Mouse (Mus musculus): Measurements from ENCODE around the gene Ren1. TPM values are rescaled to one million over a fixed set of nuclear protein-coding genes. Genes with fewer than 3 reads are reported as not detected.

Gene Ren1
- polyA plus RNA-seq, 1 experiment from 2014 or later, result 6.1 TPM

DNA sequence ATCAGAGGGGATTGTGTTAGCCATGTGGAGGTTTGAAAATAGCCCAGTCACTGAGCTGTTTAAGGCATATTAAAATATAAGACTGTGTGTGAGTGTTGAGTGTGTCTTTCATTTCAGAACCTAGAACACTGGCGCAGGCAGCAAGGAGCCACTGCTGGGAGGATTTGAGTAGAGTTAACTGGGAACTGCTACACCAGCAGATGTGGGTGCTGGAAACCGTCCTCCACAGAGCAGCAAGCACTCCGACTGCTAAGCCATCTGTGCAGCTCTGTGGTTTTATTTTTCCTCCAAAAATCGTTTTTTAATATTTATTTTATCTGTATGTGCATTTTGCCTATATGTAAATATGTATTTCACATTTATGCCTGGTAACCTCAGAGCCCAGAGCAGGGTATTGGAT, 44.4 kb downstream of the Ren1 start:
- Histone ChIP-seq H3K27me3 (ENCODE audit: control insufficient read depth, insufficient read depth, low read length) (no peaks in the 10 kb centered on the region), H3K27ac (replicated peaks) (no peak overlapping the region), H3K36me3 (ENCODE audit: control insufficient read depth, insufficient read depth, low read length) (peaks cover 3% of the 10 kb centered on the region; the same call in 1 of the 2 replicates), H3K9me3 (ENCODE audit: control insufficient read depth, low read length) (no peaks in the 10 kb centered on the region), H3K4me2 (replicated peaks; ENCODE audit: low read depth) (no peak overlapping the region), H3K4me3 (ENCODE audit: low read depth, low read length) (no peak overlapping the region), H3K4me1 (replicated peaks; ENCODE audit: control insufficient read depth, insufficient read depth) (no peaks in the 10 kb centered on the region), H3K9ac (ENCODE audit: low read length) (no peak overlapping the region)
- WGBS, result 71% methylated on average over 4 of the region's 4 CpGs
- TF ChIP-seq CTCF (IDR thresholded peaks at IDR 0.05; ENCODE audit: low read depth) (no peak), EP300 (optimal IDR thresholded peaks at IDR 0.05) (no peak)
- no peak for ATAC-seq (ENCODE audit: low FRiP score, low TSS enrichment)
- no peak for DNase-seq (ENCODE audit: low spot score)

DNA sequence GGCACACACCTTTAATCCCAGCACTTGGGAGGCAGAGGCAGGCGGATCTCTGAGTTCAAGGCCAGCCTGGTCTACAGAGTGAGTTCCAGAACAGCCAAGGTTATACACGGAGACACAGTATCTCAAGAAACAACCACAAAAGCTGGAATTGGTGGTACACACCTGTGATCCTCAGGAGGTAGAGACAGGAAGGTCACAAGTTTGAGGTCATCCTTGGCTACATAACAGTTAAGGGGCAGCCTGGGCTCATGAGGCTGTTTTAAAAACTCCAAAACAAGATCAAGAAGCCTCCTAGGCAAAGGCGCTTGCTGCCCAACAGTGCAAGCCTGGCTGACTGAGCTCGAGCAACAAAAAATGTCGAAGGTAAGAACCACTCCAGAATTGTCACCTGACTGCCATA, 46.4 kb downstream of the Ren1 start:
- Histone ChIP-seq H3K9ac (ENCODE audit: low read length) (no peak overlapping the region), H3K4me3 (ENCODE audit: low read depth, low read length) (no peak overlapping the region), H3K9me3 (ENCODE audit: control insufficient read depth, low read length) (no peaks in the 10 kb centered on the region), H3K27ac (replicated peaks) (no peak overlapping the region), H3K36me3 (ENCODE audit: control insufficient read depth, insufficient read depth, low read length) (no peaks in the 10 kb centered on the region), H3K27me3 (ENCODE audit: control insufficient read depth, insufficient read depth, low read length) (no peaks in the 10 kb centered on the region), H3K4me1 (replicated peaks; ENCODE audit: control insufficient read depth, insufficient read depth) (no peaks in the 10 kb centered on the region), H3K4me2 (replicated peaks; ENCODE audit: low read depth) (no peak overlapping the region)
- no peak for ATAC-seq (ENCODE audit: low FRiP score, low TSS enrichment)
- TF ChIP-seq EP300 (optimal IDR thresholded peaks at IDR 0.05) (no peak), CTCF (IDR thresholded peaks at IDR 0.05; ENCODE audit: low read depth) (no peak)
- WGBS, result 93% methylated on average over 5 of the region's 5 CpGs
- DNase-seq (ENCODE audit: low spot score), result no peak

DNA sequence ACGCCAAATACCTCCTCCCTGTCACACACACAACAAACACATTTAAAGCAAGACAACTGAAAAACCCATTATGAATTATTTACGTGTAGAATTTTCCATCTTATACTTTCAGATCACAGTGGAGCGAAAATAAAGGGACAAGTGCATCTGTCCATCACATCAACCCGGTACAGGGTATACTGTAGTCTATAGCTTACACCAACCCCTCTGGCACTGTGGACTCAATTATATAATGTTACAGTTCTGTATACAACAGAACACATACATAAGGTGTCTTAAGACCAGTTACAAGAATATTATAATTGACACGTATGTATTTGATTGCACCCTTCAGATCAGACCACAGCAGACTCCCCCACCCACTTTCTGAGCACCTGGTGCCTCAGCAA, 46.8 kb downstream of the Ren1 start:
- Histone ChIP-seq H3K27me3 (ENCODE audit: control insufficient read depth, insufficient read depth, low read length) (no peaks in the 10 kb centered on the region), H3K27ac (replicated peaks) (0 out of 2 replicates have a peak overlapping the region, but pooled peaks have one; percentile 45), H3K9me3 (ENCODE audit: control insufficient read depth, low read length) (no peaks in the 10 kb centered on the region), H3K9ac (ENCODE audit: low read length) (no peak overlapping the region), H3K36me3 (ENCODE audit: control insufficient read depth, insufficient read depth, low read length) (no peaks in the 10 kb centered on the region), H3K4me1 (replicated peaks; ENCODE audit: control insufficient read depth, insufficient read depth) (no peaks in the 10 kb centered on the region), H3K4me2 (replicated peaks; ENCODE audit: low read depth) (no peak overlapping the region), H3K4me3 (ENCODE audit: low read depth, low read length) (no peak overlapping the region)
- ATAC-seq (ENCODE audit: low FRiP score, low TSS enrichment) (no peak), DNase-seq (ENCODE audit: low spot score) (no peak)
- TF ChIP-seq CTCF (IDR thresholded peaks at IDR 0.05; ENCODE audit: low read depth) (no peak), EP300 (optimal IDR thresholded peaks at IDR 0.05) (no peak)
- 78% methylated on average over 5 of the region's 5 CpGs for WGBS

GRCm38 (mm10) chr1:133397483-133398237, 47.4 kb downstream of the Ren1 start:
- Histone ChIP-seq H3K4me1 (replicated peaks; ENCODE audit: control insufficient read depth, insufficient read depth) (no peaks in the 10 kb centered on the region), H3K9ac (ENCODE audit: low read length) (no peak overlapping the region; the same call in 1 of the 2 replicates), H3K9me3 (ENCODE audit: control insufficient read depth, low read length) (no peaks in the 10 kb centered on the region), H3K27ac (replicated peaks) (0 out of 2 replicates have a peak overlapping the region, but pooled peaks have one; percentile 45), H3K4me3 (ENCODE audit: low read depth, low read length) (no peak overlapping the region), H3K27me3 (ENCODE audit: control insufficient read depth, insufficient read depth, low read length) (no peaks in the 10 kb centered on the region), H3K36me3 (ENCODE audit: control insufficient read depth, insufficient read depth, low read length) (no peaks in the 10 kb centered on the region), H3K4me2 (replicated peaks; ENCODE audit: low read depth) (no peak overlapping the region)
- WGBS, result 27% methylated on average over 17 of the region's 17 CpGs
- ATAC-seq (ENCODE audit: low FRiP score, low TSS enrichment) (0 out of 2 replicates have a peak, but pooled peaks have one; percentile 22), DNase-seq (ENCODE audit: low spot score) (no peak)
- 0 out of 2 replicates have a peak, but pooled peaks have one; percentile 10 for TF ChIP-seq CTCF (IDR thresholded peaks at IDR 0.05; ENCODE audit: low read depth)
- TF ChIP-seq EP300 (optimal IDR thresholded peaks at IDR 0.05), result no peak

GRCm38 (mm10) chr1:133400014-133400725, 49.9 kb downstream of the Ren1 start:
- H3K9me3 ChIP-seq (ENCODE audit: control insufficient read depth, low read length), result no peaks in the 10 kb centered on the region
- H3K27ac ChIP-seq (replicated peaks), result no peak overlapping the region
- WGBS, result 61% methylated on average over 13 of the region's 13 CpGs
- no peak overlapping the region for H3K9ac ChIP-seq (ENCODE audit: low read length)
- ATAC-seq (ENCODE audit: low FRiP score, low TSS enrichment) (peak; percentile 21; the same call in 1 of the 2 replicates), DNase-seq (ENCODE audit: low spot score) (no peak)
- no peak for TF ChIP-seq EP300 (optimal IDR thresholded peaks at IDR 0.05)
- TF ChIP-seq CTCF (IDR thresholded peaks at IDR 0.05; ENCODE audit: low read depth), result no peak
- H3K4me2 ChIP-seq (replicated peaks; ENCODE audit: low read depth), result no peak overlapping the region
- H3K36me3 ChIP-seq (ENCODE audit: control insufficient read depth, insufficient read depth, low read length), result no peaks in the 10 kb centered on the region
- H3K27me3 ChIP-seq (ENCODE audit: control insufficient read depth, insufficient read depth, low read length), result no peaks in the 10 kb centered on the region
- no peak overlapping the region for H3K4me3 ChIP-seq (ENCODE audit: low read depth, low read length)
- no peaks in the 10 kb centered on the region for H3K4me1 ChIP-seq (replicated peaks; ENCODE audit: control insufficient read depth, insufficient read depth)

DNA sequence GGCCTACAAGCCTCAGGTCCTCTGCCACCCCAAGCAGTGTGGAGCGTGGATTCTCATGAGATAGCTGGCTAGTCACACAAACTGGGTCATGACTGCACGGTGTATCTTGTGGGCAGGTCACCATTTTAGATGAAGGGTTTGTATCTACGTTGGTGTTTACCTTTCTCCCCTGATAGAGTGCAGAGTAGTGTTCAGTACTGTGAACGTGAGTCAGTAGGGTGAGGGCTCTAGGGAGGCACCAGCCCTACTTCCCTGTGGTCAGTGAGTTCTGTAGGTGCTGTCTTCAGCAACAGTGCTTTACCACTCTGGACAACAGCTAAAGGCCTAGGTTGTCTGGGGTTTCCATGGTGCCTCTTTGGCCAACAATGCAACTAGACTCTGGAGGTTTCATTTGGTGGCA, 53.7 kb downstream of the Ren1 start:
- Histone ChIP-seq H3K36me3 (ENCODE audit: control insufficient read depth, insufficient read depth, low read length) (no peaks in the 10 kb centered on the region), H3K9ac (ENCODE audit: low read length) (no peak overlapping the region), H3K27me3 (ENCODE audit: control insufficient read depth, insufficient read depth, low read length) (no peaks in the 10 kb centered on the region), H3K9me3 (ENCODE audit: control insufficient read depth, low read length) (no peaks in the 10 kb centered on the region), H3K27ac (replicated peaks) (no peak overlapping the region), H3K4me3 (ENCODE audit: low read depth, low read length) (no peak overlapping the region), H3K4me2 (replicated peaks; ENCODE audit: low read depth) (no peak overlapping the region), H3K4me1 (replicated peaks; ENCODE audit: control insufficient read depth, insufficient read depth) (no peaks in the 10 kb centered on the region)
- ATAC-seq (ENCODE audit: low FRiP score, low TSS enrichment) (peak; percentile 92), DNase-seq (ENCODE audit: low spot score) (no peak)
- TF ChIP-seq CTCF (IDR thresholded peaks at IDR 0.05; ENCODE audit: low read depth) (no peak), EP300 (optimal IDR thresholded peaks at IDR 0.05) (no peak)
- 45% methylated on average over 4 of the region's 4 CpGs for WGBS
